Mouse (Mus musculus) E14TG2a.4 (cell line): Measurements from ENCODE around the gene Fgf18.

Experiments used
- CTCF ChIP-seq: conservative IDR thresholded peaks from 2 replicates; pipeline ENCODE4 v1.5.1; 2014; ENCODE audit warnings: low read length
- POU5F1 ChIP-seq: IDR thresholded peaks from 2 replicates; pipeline ENCODE4 v1.6.1; 2014; ENCODE audit warnings: low read length, borderline replicate concordance

DNA sequence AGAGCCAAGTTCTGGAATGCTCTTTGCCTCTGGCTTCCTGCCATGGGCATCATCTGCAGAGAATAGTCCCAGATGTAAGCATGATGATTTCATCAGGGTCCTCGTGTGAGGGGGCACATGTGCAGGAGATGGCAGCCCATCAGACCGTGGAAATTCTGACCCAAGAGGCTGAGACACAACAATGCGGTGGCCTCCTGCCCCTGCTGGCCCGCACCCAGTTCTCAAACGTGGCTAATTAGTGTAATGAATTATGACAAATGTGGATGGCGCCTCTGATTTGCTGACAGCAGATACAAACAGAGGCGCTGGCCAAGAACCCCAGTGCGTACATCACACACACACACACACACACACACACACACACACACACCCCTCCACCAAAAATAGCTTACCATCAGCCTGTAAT is 42.3 kb downstream of the Fgf18 start:
- TF ChIP-seq CTCF (no peak), POU5F1 (no peak)
